Mouse (Mus musculus): Measurements from ENCODE around the gene Adarb1.
A peak's percentile ranks its signal among the peaks of the same experiment; 100 is the strongest.

The Adarb1 gene

DNA sequence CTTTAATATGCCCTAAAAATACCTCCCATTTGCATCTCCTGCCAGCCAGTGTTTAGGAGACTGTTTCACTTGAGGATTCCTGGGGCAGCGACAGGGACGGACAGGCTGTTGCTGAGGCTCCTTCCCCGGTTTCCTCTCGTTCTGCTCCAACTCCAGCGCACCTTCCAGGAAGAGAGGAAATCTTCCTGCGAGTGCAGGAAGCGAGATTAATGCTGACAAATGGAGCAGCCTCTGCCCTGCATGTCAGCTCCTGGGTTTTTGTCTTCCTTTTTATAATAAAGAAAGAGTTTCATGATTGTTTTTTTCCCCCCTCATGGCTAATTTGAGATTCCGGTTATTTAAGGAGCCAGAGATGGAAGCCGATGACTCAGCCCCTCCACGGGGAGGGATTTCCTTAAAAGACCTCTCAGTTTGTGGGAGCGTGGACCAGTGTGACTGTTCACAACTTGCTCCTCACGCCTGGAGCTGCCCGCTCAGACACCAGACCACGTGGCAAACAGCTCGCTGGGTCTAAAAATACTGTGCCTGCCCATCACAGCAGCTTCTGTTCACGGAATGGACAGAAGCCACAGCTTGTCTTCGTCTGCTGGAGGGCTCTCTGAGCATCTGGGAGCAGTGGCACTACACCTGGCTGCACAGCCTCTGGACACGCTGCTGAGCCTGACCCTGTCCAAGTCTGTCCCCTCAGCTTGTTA lies 16.5 kb upstream of the Adarb1 start:
- peak; percentile 56 for DNase-seq

DNA sequence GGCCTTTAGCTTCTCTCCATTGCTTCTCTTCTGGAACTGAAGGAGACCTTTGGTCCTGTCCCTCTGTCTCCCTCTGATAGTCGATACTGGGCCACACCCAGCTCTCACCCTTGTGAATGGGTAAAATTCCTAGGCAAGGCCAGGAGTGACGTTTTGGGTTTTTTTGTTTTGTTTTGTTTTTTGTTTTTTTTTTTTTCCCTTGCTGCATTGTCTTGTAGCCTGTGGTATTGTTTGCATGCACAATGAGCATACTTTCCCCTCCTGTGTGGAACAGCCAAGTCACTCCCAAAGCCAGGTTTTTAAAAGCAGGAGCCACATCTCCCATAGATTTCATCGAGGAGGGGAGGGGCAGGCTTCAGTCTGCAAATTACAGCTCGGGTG lies 16.0 kb upstream of the Adarb1 start:
- no peak for DNase-seq

- no peak for DNase-seq
These were observed 12.7 kb upstream of the Adarb1 start for GRCm38 (mm10) chr10:77430771-77431170.

DNA sequence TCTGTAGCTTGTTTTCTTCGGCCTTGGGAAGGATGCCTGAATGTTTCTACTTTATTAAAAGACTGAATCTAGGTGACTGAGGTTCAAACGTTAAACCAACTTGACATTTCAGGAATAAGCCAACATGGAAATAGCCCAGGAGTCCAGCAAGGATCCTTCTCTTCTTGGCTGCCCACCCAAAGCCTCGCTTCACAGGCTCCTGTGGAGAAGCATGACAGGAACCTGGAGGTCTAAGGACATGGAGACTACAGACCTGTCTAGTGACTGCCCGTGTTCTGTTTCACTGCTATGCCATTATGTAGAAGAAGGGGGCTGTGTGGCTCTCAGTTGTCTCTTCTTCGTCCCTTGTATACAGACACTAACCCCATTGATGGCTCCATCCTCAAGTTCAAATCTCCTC lies 11.9 kb upstream of the Adarb1 start:
- peak; percentile 67 for DNase-seq

- no peak for DNase-seq
These were observed 9.5 kb upstream of the Adarb1 start for GRCm38 (mm10) chr10:77427610-77428009.

- no peak for DNase-seq
These were observed 2.1 kb upstream of the Adarb1 start for GRCm38 (mm10) chr10:77420190-77420589.

- DNase-seq: peak; percentile 66
These were observed 599 bp downstream of the Adarb1 start for GRCm38 (mm10) chr10:77417240-77418102.

- DNase-seq: no peak
These were observed 1.3 kb downstream of the Adarb1 start for GRCm38 (mm10) chr10:77416666-77417239.

GRCm38 (mm10) chr10:77415867-77416266 lies 2.2 kb downstream of the Adarb1 start:
- DNase-seq: no peak

DNA sequence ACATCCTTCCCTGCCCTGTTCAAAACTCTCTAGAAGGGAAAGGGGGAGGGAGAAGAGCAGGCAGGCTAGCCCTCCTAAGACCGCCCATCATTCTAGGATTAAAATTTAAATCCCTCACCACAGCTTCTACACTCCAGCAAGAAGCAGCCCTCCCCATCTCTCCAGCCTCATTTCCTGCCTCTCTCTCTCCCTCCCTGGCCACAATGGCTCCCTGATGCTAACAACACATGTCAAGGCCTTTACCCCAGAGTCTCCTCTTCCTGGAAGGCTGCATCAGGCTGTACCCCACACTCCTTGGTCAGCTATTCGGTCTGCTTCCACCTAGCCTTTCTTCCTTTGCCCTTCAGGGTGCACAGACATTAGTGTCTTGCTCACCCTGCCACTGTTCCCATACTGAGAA lies 4.3 kb downstream of the Adarb1 start:
- DNase-seq: peak; percentile 51

DNA sequence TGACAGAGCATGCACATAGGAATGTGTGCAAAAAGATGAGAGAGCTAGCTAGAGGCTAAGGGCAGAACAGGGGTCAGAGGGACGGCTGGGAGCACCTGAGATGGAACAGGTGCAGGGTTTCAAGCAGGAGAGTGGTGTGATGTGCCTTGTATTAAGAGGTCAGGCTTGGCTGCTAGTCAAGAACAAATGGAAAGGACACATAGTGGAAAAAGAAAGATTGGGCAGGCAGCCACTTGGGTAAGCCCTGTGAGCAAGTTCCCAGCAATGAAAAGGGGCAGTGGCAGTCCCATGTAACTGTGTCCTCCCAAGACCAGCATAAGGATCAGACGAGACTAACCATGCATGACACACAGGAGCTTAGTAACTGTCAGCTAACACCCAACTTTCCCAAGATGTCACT lies 8.9 kb downstream of the Adarb1 start:
- DNase-seq: no peak

DNA sequence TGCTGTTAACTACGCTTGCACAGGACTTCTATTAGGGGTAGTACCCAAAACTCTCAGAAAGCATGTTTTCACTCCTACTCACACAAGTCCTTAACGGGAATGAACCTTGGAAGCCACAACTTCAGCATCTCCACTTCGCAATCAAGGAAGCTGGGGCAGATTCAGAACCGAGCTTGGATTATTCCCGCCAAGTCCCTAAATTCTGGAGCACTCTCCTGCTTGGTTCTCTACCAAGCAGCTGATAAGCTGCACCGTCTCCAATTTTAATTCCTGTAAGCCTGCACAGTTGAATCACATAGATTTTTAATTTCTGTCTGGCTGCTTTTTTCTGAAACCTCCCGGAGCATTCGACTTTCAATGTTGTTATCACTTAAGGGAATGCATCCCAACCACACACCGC lies 9.8 kb downstream of the Adarb1 start:
- DNase-seq: no peak

DNA sequence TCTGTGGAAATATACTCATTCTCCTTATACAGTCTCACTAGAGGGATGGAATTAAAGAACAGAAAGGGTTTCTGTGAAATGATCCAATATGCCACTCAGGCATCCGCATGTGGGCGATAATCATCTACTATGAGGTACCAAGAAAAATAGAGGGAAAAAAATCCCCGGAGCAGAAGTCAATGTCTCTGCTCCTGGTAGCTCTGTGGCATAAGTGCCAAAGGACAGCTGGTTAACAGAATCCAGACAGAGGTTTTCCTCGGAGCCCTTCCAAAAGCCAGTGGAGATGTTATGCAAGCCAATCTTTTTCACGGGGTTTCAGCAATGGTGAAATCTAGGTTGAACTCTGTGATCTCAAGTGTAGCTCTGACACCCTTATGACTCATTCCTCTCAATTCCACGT lies 11.6 kb downstream of the Adarb1 start:
- DNase-seq: no peak

DNA sequence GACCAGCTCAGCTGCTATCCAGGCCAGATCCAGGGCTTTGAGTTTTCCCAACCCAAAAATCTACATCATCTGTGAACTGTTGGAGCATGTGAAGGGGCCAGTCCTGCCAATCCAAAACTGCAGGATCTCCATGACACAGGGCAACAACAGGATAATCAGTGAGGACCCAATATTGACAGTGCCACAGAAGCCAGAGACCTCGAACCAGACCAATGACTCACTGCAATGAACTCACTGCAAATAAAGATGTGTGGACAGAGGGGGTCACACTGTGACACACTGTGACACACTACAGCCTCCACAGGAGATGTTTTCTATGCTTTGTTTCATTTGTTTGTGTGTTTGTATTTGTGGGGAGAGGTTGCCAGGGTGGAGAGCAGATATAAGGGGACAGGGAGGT lies 15.6 kb downstream of the Adarb1 start:
- no peak for DNase-seq

- no peak for DNase-seq
These were observed 17.0 kb downstream of the Adarb1 start for GRCm38 (mm10) chr10:77401039-77401438.

DNA sequence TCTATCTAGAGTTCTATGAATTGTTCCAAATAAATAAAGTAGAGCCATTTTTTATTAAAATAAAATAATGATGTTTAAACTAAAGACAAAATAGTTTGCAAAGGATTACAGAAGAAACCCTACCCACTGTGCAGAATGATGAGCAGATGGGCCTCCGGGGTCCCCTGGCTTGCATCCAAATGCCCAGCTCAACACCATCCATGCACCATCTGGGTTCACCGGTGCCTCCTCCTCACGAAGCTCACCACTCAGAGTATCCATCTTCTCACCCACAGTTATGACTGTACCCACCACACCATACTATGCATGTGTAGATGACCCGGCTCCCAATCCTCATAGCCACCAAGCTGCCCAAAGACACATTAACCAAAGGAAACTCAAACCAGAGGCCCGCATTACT lies 18.1 kb downstream of the Adarb1 start:
- DNase-seq: peak; percentile 65

GRCm38 (mm10) chr10:77398082-77398481 lies 20.0 kb downstream of the Adarb1 start:
- peak; percentile 60 for DNase-seq

DNA sequence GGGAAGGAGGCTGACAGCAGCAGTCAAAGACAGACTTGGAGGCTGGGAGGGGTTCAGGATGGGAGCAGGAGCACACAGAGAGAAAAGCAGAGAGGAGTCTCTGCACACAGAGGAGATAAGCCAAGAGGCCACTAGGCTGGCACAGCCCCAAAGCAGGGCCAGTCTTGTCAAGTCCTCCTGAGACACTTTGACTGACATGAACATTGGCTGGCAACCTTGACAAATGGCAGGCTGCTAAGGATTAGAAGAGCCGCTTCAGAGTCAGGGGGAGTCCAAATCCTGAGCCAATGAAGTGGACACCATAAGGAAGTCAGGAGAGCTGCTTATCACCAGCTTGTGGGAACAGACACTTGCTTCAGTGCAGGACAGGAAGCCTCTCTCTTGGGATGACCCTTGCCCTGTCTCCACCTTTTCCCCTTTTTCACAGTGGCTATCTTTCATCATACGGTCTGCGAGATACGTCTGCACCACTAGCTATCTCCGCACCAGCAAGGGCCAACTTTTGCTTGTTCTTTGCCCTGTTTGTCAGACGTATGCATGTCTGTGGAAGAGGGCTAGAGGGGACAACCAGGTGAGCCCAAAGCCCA lies 20.9 kb downstream of the Adarb1 start:
- DNase-seq: peak; percentile 72

DNA sequence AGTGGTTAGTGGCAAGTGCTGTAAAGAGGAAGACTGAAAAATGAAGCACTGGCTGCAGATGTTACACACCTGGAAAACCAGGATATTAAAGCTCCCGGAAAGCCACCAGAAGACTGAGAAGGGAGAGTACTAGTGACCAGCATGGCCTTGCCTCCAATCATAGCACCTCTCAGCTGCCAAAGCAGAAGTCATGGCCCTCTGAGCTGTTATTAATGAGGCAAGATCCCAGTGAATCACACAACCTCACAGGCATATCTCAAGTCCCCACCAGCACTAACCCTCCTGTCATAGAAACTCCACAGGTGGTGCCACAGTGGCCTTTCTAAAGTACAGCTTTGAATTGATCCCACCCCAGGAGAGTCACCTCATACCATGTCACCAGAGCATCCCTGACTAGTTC lies 22.1 kb downstream of the Adarb1 start:
- no peak for DNase-seq

DNA sequence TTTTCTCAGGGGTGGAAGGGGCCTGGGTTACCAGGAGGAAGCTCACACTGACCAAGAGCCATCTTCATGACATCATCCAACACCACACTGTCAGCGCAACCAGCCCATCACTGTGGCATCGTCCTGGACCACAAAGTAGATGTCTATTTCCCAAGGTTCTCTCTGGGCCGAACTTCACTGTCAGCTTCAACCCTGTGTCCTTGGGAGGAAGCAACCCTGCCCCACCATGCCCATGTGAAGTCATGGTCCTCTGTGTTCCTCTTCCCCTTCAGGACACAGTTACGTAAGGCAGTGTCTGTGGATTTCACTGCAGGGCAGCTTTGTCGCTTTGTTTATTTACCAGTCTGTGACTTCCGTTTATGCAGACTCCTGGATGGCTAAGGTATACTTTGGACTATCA lies 27.0 kb downstream of the Adarb1 start:
- DNase-seq: no peak

GRCm38 (mm10) chr10:77387558-77387957 lies 30.5 kb downstream of the Adarb1 start:
- no peak for DNase-seq

GRCm38 (mm10) chr10:77385731-77386130 lies 32.3 kb downstream of the Adarb1 start:
- DNase-seq: peak; percentile 72

- no peak for DNase-seq
These were observed 35.0 kb downstream of the Adarb1 start for GRCm38 (mm10) chr10:77383045-77383444.

GRCm38 (mm10) chr10:77381191-77381590 lies 36.9 kb downstream of the Adarb1 start:
- no peak for DNase-seq

All from cerebellum, adult 11-12 months (tissue).